Mouse (Mus musculus): ENCODE results near the gene Pla2g2c. TPM values are rescaled to one million over a fixed set of nuclear protein-coding genes. Genes with fewer than 3 reads are reported as not detected.

Pla2g2c gene
- total RNA-seq, 2 experiments from 2014 or later = not detected

DNA sequence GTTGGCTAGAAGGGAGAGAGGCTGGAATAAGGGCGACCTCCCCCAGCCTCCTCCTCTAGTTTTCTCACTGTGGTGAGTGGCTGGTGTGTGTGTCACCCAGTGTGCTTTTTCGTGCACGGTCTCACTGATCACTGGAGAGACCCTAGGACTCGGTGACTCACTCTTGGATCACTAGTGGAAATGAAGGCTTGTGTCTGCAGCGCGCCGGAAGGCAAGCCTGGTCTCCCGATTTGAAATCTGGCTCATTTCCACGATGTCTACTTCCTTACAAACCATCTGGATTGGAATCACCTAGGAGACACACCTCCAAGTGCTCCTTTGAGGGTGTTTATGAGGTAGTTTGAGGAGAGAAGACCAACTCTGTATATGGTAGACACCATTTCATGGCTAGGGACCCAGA, 22.3 kb downstream of the Pla2g2c start:
- no peak for ATAC-seq (replicated peaks; ENCODE audit: poor library complexity, severe bottlenecking)

DNA sequence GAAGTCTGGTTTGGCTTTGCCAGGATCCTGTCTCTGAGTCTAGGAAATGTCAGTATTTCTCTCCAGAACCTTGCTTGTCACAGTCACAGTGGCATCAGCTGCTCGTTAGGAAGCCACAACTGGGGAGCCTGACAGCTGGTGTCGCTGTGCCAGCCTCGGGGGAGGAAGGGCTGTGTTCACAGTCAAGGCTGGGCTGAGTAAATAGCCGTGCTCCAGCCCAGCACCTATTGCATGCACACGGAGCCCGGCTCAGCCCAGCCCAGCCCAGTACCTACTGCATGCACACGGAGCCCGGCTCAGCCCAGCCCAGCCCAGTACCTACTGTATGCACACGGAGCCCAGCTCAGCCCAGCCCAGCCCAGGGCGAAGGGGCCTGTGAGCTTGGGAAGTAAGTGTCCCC, 23.3 kb downstream of the Pla2g2c start:
- ATAC-seq (replicated peaks; ENCODE audit: poor library complexity, severe bottlenecking) = no peak

DNA sequence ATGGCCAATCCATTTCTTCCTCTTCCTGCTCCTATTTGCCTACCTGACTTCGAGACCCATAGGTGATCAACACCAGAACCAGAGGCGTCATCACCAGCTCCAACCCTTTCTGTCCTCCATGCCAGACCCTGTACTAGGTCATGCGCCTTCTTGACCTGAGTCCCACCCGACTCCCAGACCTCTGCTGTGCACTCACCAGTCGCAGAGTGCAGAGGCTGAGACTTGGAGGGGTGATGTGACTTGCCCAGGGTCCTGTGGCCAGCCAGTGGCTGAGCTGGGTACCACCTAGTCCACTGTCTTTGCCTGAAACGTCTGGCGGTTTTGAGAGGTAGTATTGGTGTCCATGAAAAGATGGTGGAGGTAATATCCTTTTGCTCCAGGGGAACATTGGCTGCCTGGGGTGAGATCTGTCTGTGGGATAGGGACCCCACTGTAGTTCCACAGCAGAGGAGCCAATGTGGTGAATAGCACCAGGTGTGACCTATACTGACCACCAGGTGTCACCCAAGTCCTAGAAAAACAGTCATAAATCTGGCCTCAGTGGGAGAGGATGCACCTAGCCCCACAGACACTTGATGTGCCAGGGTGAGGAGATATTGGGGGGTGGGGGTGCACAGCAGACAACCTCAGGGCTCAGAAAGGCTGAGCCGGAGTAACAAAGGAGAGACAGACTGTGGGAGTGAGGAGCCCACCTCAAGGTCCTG, 23.9 kb downstream of the Pla2g2c start:
- ATAC-seq (replicated peaks; ENCODE audit: poor library complexity, severe bottlenecking) = no peak

DNA sequence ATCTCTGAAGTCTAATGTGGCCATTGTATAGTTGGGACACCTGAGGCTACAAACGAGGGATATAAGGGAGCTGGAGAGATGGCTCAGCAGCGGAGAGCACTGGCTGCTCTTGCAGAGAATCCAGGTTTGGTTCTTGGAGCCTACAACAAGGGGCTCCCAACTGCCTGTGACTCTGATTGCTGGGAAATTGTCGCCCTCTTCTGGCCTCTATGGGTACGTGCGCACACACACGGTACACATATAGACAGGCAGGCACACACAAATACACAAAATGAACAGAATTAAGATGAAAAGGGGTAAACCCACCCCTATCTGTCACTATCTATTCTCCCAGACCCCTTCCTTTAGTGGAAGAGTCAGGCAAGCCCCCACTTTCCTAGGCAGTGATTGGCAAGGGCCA, 28.0 kb downstream of the Pla2g2c start:
- ATAC-seq (replicated peaks; ENCODE audit: poor library complexity, severe bottlenecking) = no peak

DNA sequence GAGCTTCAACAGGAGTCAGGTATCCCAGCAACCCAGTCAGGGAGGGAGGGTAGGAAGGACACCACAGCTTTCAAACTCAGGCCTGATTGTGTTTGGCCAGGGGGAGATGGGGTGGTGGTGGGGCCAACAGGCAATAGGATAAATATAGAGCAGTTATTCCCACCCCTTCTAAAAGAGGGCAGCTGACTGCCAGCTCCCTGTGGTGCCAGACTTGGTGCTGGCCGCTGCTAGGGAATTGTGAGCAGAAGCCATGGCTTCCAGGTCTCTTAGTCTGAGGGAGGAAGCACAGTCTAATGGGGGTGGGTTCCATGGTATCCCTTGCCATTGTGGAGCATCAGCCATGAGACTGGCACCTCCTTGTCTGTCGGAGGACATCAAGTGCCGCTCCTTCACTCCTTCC, 29.0 kb downstream of the Pla2g2c start:
- no peak for ATAC-seq (replicated peaks; ENCODE audit: poor library complexity, severe bottlenecking)

DNA sequence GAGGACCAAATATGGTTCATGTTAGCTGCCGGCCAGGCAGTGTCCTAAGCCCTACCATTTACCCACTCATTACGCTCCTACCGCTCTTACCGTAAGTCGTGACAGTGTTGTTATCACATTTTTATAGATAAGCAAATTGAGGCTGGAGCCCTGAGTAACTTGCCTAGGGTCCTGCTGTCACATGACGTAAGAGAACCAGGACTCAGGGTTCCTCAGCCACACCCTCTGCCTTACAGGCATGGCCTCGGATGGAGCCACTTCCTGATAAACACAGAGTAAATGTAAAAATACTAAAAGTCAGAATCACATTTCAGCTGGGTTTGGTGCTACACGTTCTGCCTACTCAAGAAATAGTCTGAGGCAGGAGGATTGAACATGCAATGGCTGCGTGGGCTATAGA, 29.8 kb downstream of the Pla2g2c start:
- ATAC-seq (replicated peaks; ENCODE audit: poor library complexity, severe bottlenecking) = no peak

DNA sequence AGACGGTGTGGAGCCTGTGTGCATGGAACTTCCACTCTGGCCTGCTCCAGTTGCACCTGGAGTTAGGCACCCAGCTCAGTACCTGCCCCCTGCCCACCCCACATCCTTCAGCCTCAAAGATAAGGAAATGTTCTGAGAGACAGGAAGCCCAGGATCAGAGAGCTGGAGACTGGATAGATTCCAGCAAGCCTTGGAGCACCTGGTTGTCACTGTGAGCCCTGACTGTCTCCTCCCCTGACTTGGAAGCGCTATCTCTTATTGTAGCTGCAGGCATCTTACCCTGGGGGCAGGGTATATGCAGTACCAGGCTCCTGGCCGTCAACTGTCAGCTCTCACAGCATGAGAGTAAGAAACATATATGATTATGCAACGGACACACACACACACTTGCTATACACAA, 30.8 kb downstream of the Pla2g2c start:
- no peak for ATAC-seq (replicated peaks; ENCODE audit: poor library complexity, severe bottlenecking)

DNA sequence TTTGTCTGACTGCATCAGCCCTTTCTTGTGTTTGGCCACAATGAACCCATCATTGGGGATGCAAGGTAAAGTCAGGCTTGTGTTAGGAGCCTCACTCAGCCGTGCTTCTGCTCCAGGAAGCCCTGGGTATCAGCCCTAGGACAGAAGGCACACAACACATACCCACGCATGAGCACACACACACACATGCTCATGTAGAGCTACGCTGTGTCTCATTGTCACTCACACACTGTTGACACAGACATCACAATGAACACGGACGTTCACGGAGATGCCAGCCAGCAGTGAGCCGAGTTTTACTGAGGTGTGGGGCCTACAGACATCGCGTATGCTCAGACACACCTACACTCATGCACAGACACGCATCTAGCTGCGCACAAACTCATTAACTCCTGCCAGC, 31.4 kb downstream of the Pla2g2c start:
- ATAC-seq (replicated peaks; ENCODE audit: poor library complexity, severe bottlenecking) = no peak

DNA sequence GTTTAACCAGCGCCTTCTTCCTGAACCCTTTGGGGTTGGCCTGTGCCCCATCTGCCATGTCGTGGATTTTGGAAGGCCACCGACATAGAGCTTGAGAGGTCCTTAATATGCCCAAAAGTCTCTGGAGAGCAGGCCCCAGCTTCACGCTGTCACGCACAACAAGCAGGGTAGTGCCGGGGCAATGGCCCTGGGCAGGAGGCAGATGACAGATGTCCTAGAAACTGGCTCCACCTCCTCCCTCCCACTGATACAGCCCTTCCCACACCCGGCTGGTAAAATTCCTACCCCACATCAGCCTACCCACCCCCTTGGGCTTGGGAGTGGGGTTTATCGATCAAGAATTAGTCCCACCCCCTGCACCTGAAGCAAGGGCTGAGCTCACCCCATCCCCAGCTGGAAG, 32.8 kb downstream of the Pla2g2c start, which contains the start of gene Pla2g2f:
Gene Pla2g2f, minus strand, starts transcription at position 211 of the 400 bp plus-strand sequence.
- ATAC-seq (replicated peaks; ENCODE audit: poor library complexity, severe bottlenecking) = no peak

DNA sequence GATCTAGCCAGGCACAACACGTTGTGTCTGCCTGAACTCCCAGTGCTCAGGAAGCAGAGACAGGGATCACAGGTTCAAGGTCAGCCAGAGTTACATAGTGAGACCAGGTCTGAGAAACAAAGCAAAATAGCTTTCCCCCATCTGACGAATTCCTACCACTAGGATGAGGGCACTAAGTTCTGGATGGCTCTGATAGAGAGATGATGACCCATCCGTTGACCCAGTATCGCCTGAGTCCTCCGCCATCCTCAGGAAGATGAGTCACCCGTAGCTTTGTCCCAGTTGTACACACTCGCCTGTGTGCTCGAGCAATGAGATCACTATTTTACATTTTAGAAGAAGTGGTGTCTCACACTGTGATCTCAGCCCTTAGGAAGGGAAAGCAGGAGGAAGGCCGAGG, 37.7 kb downstream of the Pla2g2c start:
- ATAC-seq (replicated peaks; ENCODE audit: poor library complexity, severe bottlenecking) = no peak

DNA sequence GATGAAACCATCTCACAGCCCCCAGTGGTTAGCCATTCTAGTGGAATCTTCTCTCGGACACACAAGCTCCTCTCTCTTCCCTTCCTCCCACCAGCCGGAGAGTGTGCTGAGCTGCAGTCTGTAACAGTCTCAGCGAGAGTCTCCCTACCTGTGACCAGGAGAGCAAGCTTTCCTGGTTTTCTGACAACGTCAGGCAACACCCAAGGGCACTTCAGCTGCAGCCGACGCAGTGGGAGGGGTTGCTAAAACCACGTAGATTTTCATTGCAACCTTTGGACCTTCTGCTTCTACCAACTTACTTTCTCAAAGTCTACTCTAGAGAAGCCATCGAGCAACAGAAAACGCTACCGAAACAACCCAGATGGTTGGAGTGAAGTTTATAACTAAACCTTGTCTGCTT, 47.4 kb downstream of the Pla2g2c start:
- no peak for ATAC-seq (replicated peaks; ENCODE audit: poor library complexity, severe bottlenecking)

DNA sequence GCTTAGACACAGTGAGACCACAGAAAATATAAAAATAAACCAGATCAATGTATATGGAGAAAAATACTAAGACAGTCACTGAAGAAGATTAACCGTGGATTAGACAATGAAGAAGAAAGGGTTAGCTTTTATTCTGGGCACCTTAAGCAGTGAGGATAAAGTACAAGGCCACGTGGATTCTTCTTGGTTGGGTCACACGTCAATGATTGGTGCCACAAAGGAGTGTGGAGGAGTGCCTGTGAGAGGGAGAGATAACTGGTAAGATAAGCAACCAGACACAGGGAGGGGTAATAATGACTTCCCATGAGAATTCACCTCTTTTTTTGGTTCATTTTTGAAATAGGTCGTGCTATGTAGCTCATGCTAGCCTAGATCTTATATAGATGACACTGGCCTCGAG, 47.8 kb downstream of the Pla2g2c start:
- no peak for ATAC-seq (replicated peaks; ENCODE audit: poor library complexity, severe bottlenecking)

DNA sequence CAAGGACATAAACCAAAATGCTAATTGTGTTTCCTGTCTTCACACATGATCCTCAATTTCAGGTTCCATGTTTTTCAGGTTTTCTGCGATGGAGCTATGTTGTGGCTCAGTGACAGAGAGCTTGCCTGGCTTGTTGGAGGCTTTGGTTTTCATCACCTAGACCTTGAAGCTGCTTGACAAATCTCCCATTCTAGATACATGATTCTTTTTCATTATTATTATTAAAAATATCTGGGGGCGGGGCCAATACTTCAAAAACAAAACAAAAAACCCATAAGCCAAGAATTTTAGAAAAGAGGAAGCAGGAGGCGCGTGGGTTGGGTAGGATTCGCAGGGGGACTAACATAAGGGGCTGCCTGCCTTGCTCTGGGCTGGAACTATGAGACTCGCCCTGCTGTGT, 50.8 kb downstream of the Pla2g2c start, which contains the start of gene Pla2g2d:
Gene Pla2g2d, plus strand, starts transcription at position 301 of the 400 bp plus-strand sequence.
- no peak for ATAC-seq (replicated peaks; ENCODE audit: poor library complexity, severe bottlenecking)

DNA sequence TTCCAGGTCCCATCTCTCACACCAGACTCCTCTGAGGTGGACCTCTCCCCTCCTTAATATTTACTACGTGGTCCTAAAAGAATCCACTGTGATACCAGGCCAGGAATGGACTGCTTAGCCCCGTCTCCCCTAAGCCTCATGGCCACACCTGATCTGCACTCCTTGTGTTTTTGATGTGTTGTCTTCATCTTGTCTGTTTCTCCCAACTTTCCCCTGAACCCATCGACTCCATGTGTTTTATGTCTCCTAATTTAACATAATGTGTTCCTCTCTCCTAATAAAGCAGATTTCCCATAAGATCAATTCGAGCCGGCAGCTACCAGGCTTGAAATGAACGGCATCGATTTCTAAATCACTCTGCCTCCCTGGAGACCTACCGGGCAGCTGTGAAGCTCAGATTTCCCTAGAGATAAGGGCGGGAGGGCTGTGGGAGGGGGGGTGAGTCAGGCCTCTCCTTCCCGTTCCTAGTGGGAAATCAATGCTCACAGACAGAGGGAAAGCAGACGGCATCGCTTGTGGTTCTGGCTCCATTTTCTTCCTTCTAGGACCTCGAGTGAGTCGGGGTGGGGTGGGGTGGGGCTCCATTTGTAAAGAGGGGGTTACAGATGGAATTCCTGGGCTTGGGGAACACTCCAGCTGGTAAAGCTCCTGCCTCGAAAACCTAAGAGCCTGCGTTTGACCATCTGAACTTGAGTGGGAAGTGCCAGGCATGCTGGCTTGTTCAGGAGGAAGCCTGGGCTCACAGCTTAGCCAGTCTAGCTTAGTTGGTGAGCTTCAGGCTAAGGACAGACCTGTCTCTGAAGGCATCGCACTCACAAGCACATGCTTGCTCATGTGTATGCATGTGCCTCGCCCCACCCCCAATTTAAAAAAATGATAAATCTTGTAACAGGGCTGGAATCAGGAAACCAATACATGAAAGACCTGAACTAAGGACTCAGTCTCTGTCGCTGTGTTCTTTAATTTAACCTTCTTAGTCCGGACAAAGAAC, 53.1 kb downstream of the Pla2g2c start:
- ATAC-seq (replicated peaks; ENCODE audit: poor library complexity, severe bottlenecking) = no peak

DNA sequence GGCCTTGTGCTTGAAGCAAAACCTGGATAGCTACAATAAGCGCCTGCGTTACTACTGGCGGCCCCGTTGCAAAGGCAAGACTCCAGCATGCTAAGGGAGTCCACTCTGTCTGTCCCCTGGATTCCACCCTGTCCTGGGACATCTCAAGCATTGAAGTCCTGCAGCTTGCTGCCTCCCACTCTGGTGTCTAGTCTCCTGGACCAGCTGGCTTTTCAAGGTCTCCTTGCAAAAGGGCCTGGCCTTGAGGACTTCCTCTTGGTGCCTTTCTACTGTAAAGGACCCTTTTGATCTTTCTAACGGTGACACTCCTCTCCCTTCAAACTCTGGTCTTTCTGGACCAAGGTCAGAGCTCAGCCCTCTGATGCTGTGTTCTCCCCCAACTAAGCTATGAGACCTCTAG, 55.7 kb downstream of the Pla2g2c start:
- no peak for ATAC-seq (replicated peaks; ENCODE audit: poor library complexity, severe bottlenecking)

DNA sequence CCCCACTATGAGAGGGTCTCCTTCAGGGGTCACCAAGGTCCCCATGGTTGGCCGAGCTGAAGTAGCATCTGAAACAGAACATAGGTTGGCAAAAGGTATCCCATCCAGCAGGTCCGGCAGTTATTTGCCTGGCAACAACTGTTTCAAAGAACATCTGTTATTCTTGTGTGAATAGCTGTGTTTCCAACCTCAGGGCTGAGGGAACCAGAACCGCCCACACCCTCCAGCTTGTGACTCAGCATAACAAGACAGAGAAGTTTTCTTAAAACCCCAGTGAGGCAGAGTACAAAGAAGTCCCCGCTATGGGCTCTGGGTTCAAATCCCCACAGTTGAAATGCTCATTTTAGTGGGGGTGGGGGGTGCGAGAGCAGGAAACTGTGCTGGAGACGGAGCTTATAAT, 57.5 kb downstream of the Pla2g2c start:
- no peak for ATAC-seq (replicated peaks; ENCODE audit: poor library complexity, severe bottlenecking)

DNA sequence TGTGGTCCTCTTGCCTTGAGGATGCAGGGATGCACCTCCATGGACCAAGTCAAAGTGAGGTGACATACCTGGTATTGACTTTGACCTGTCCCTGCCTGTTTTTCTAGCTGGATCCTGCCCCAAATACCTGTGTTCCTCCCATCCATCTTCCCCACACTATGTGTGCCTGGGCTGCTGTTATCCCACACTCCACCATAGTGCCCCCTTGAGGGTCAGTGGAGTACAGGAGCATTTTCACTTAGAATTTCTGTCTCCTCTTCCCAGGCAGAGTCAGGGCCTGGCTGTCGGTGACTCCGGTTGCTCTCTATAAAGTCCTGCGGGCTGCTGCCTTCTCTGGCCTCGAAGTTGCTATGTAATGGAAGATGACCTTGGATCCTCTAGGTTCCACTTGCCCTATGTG, 61.1 kb downstream of the Pla2g2c start:
- ATAC-seq (replicated peaks; ENCODE audit: poor library complexity, severe bottlenecking) = no peak

DNA sequence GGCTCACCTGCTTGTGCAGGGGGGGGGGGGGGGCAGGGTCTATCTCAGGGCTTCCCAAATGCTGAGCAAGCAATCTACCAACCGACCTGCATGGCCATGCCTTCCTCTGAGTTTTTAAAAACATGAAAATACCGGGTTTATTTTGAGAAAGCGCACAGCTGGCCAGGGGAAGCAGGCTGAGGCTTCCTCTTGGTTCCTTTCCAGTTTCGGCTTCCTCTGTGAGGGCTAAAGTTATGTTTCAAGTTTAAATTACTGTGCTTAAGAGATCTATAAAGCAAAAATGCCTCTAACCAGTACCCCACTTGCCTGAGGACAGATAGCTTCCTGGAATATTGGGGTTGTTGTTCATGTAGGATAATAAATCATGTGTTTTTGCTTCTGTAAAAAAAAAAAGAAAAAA, 61.5 kb downstream of the Pla2g2c start:
- ATAC-seq (replicated peaks; ENCODE audit: poor library complexity, severe bottlenecking) = no peak

DNA sequence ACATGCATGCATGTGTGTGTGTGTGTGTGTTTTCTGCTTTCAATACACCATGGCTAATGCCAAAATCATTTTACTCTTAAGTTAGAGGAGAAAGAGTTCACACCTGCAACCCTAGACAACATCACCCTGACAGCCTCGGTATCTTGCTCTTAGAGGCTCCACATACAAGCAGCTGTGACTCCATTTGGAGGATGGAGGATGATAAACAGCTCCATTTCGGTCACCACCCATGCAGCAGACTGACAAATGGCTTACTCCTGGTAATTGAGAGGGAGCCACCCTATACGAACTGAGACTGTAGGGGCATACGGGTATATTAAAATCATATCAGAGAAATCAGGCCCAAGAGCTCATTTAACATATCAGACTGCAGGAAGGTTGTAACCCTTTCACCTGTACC, 63.8 kb downstream of the Pla2g2c start:
- ATAC-seq (replicated peaks; ENCODE audit: poor library complexity, severe bottlenecking) = no peak

DNA sequence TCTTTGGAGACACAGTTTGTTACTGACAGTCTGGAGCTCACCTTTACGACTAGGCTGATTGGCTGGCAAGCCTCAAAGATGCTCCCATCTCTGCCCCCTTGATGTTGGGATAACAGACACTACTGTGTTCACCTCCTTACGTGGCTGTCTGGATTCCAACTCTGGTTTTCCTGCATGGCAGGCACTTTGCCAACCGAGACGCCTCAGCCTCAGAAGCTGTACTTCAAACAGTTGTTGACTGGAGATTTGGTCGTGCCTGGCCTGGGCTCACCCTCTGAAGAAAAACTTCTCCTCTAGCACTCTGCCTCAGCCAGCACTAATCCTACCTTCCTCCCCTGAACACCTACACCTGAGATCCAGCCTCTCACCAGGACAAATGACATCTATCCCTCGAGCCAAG, 66.9 kb downstream of the Pla2g2c start:
- ATAC-seq (replicated peaks; ENCODE audit: poor library complexity, severe bottlenecking) = no peak

DNA sequence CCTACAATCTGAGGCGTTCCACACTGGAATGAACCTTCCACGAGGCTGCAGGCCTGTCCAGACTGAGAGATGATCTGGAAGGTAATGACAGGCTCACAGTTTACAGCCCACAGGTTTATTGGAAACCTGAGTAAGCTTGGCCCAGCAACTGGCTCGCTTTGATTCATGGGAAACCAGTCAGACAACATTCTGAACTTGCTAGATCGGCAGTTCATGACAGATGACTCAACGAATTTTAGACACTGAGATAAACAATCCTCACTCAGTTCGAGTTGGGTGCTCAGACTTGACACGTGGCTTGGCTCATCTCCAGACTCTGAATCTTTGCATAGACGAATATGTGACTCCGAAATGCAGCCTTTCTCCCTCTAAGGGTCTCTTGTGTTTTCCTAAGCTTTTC, 68.0 kb downstream of the Pla2g2c start:
- no peak for ATAC-seq (replicated peaks; ENCODE audit: poor library complexity, severe bottlenecking)
